Mouse (Mus musculus) MEL (cell line): ENCODE data around the gene Naa80. TPM values are rescaled to one million over a fixed set of nuclear protein-coding genes. Genes with fewer than 3 reads are reported as not detected.

Source experiments
- DNase-seq: peaks from one replicate; pipeline ENCODE4 v3.0.0; 2011; ENCODE audit warnings: low read depth, low spot score
- H3K27ac ChIP-seq: 2 replicates; pipeline ENCODE4 v1.5.1; 2012; ENCODE audit warnings: low read depth, mild to moderate bottlenecking, control low read depth, low read length, moderate library complexity; ENCODE audit not compliant: control insufficient read depth
- H3K27me3 ChIP-seq, 2 experiments: fragments of 150-350 bp in 1 of 2; sonication (generic) in 1 of 2; 2 replicates each; pipeline ENCODE4 v1.6.1; 2012; ENCODE audit warnings: low read length in 2 of 2, mild to moderate bottlenecking in 2 of 2, improper control_type of control experiment in 1 of 2, moderate library complexity in 1 of 2; ENCODE audit not compliant: insufficient read depth in 2 of 2, control insufficient read depth in 1 of 2
- H3K36me3 ChIP-seq, 2 experiments: 2 replicates each; pipeline ENCODE4 v1.6.1; 2012 to 2014; ENCODE audit warnings: low read length in 2 of 2, improper control_type of control experiment in 1 of 2, inconsistent platforms in 1 of 2, mild to moderate bottlenecking in 1 of 2; ENCODE audit not compliant: insufficient read depth in 2 of 2, control insufficient read depth in 1 of 2
- H3K4me1 ChIP-seq, 2 experiments: fragments of 150-350 bp in 1 of 2; sonication (generic) in 1 of 2; 2 replicates each; pipeline ENCODE4 v1.6.1; 2012; ENCODE audit warnings: low read length in 2 of 2, improper control_type of control experiment in 1 of 2, mild to moderate bottlenecking in 1 of 2; ENCODE audit not compliant: insufficient read depth in 2 of 2, control insufficient read depth in 1 of 2
- H3K4me3 ChIP-seq, 2 experiments: fragments of 150-350 bp in 1 of 2; sonication (generic) in 1 of 2; 2 replicates each; pipeline ENCODE4 v1.5.1; 2012; ENCODE audit warnings: low read depth in 2 of 2, low read length in 2 of 2, mild to moderate bottlenecking in 2 of 2, moderate library complexity in 2 of 2, control low read depth in 1 of 2, improper control_type of control experiment in 1 of 2; ENCODE audit not compliant: control insufficient read depth in 1 of 2, insufficient read depth in 1 of 2
- H3K79me2 ChIP-seq: 2 replicates; pipeline ENCODE4 v1.6.1; 2012; ENCODE audit warnings: mild to moderate bottlenecking, low read length, moderate library complexity; ENCODE audit not compliant: control insufficient read depth, poor library complexity, insufficient read depth
- H3K9ac ChIP-seq: 2 replicates; pipeline ENCODE4 v1.6.1; 2012; ENCODE audit warnings: low read depth, mild to moderate bottlenecking, control low read depth, low read length, moderate library complexity; ENCODE audit not compliant: control insufficient read depth, poor library complexity, severe bottlenecking
- H3K9me3 ChIP-seq: fragments of 150-350 bp; sonication (generic); replicated peaks from 2 replicates; pipeline ENCODE4 v1.6.1; 2012; ENCODE audit warnings: mild to moderate bottlenecking, low read length, improper control_type of control experiment, moderate library complexity; ENCODE audit not compliant: insufficient read depth
- ELF1 ChIP-seq: IDR thresholded peaks from 2 replicates; pipeline ENCODE4 v1.6.1; 2014; ENCODE audit warnings: low read depth, mild to moderate bottlenecking, inconsistent platforms, low read length, improper control_type of control experiment, moderate library complexity
- GABPA ChIP-seq: IDR thresholded peaks from 2 replicates; pipeline ENCODE4 v1.6.1; 2012; ENCODE audit warnings: low read depth, mild to moderate bottlenecking, inconsistent platforms, low read length, improper control_type of control experiment, moderate library complexity
- GATA1 ChIP-seq: IDR thresholded peaks from 2 replicates; pipeline ENCODE4 v1.6.1; 2011; ENCODE audit warnings: low read depth, low read length, improper control_type of control experiment
- JUND ChIP-seq: IDR thresholded peaks from 2 replicates; pipeline ENCODE4 v1.6.1; 2011; ENCODE audit warnings: low read depth, mild to moderate bottlenecking, improper control_type of control experiment, low read length
- MAFK ChIP-seq: IDR thresholded peaks from 2 replicates; pipeline ENCODE4 v1.6.1; 2011; ENCODE audit warnings: low read depth, mild to moderate bottlenecking, low read length, improper control_type of control experiment, borderline replicate concordance
- MAZ ChIP-seq: IDR thresholded peaks from 2 replicates; pipeline ENCODE4 v1.6.1; 2012; ENCODE audit warnings: low read depth, mild to moderate bottlenecking, inconsistent platforms, low read length, improper control_type of control experiment
- MEF2A ChIP-seq: IDR thresholded peaks from 2 replicates; pipeline ENCODE4 v1.6.1; 2014; ENCODE audit warnings: low read depth, mild to moderate bottlenecking, inconsistent platforms, low read length, improper control_type of control experiment; ENCODE audit not compliant: poor library complexity, insufficient replicate concordance, severe bottlenecking; ENCODE audit errors: extremely low read depth
- MXI1 ChIP-seq: IDR thresholded peaks from 2 replicates; pipeline ENCODE4 v1.6.1; 2011; ENCODE audit warnings: mild to moderate bottlenecking, low read depth, low read length, improper control_type of control experiment
- NELFE ChIP-seq: IDR thresholded peaks from 2 replicates; pipeline ENCODE4 v1.6.1; 2011; ENCODE audit warnings: low read depth, low read length, improper control_type of control experiment
- NRF1 ChIP-seq: IDR thresholded peaks from 2 replicates; pipeline ENCODE4 v1.6.1; 2014; ENCODE audit warnings: low read depth, mild to moderate bottlenecking, inconsistent platforms, low read length, improper control_type of control experiment, moderate library complexity; ENCODE audit not compliant: poor library complexity, insufficient read depth, severe bottlenecking
- POLR2AphosphoS2 ChIP-seq: IDR thresholded peaks from 2 replicates; pipeline ENCODE4 v1.6.1; 2011; ENCODE audit warnings: low read length, improper control_type of control experiment
- POLR2AphosphoS5 ChIP-seq: IDR thresholded peaks from 2 replicates; pipeline ENCODE4 v1.6.1; 2012; ENCODE audit warnings: low read depth, borderline replicate concordance, mild to moderate bottlenecking, inconsistent platforms, low read length, moderate library complexity, mixed read lengths
- SMC3 ChIP-seq: IDR thresholded peaks from 2 replicates; pipeline ENCODE4 v1.6.1; 2011; ENCODE audit warnings: low read depth, low read length, improper control_type of control experiment
- TAL1 ChIP-seq: IDR thresholded peaks from 2 replicates; pipeline ENCODE4 v1.6.1; 2012; ENCODE audit warnings: mild to moderate bottlenecking, inconsistent platforms, low read length, moderate library complexity, mixed read lengths
- USF1 ChIP-seq: IDR thresholded peaks from 2 replicates; pipeline ENCODE4 v1.6.1; 2014; ENCODE audit warnings: low read depth, mild to moderate bottlenecking, inconsistent platforms, low read length, improper control_type of control experiment, moderate library complexity
- ZC3H11A ChIP-seq: IDR thresholded peaks from 2 replicates; pipeline ENCODE4 v1.6.1; 2012; ENCODE audit warnings: low read depth, mild to moderate bottlenecking, inconsistent platforms, low read length, improper control_type of control experiment
- ZKSCAN1 ChIP-seq: IDR thresholded peaks from 2 replicates; pipeline ENCODE4 v1.6.1; 2012; ENCODE audit warnings: low read depth, mild to moderate bottlenecking, inconsistent platforms, low read length, improper control_type of control experiment, moderate library complexity
- ZMIZ1 ChIP-seq: IDR thresholded peaks from 2 replicates; pipeline ENCODE4 v1.6.1; 2012; ENCODE audit warnings: low read depth, mild to moderate bottlenecking, inconsistent platforms, low read length, improper control_type of control experiment, moderate library complexity
- ZNF384 ChIP-seq: IDR thresholded peaks from 2 replicates; pipeline ENCODE4 v1.6.1; 2012; ENCODE audit warnings: low read depth, mild to moderate bottlenecking, inconsistent platforms, low read length, improper control_type of control experiment
- polyA plus RNA-seq, 2 experiments: library from polyadenylated mRNA; stranded (reverse) in 1 of 2; unstranded in 1 of 2; fragments of >175 nt in 1 of 2; fragments of >200 nt in 1 of 2; gene quantifications; 2 replicates each; pipeline versions ENCODE4 v1.2.1 to v1.2.4; 2012; ENCODE audit warnings: low replicate concordance in 2 of 2, low read depth in 1 of 2; ENCODE audit not compliant: insufficient read length in 2 of 2, insufficient read depth in 1 of 2, missing spikeins in 1 of 2
- total RNA-seq: library from RNA; depleted of rRNA; stranded (reverse); fragments of 300-350 nt; gene quantifications from 2 replicates; pipeline ENCODE4 v1.2.3, GENCODE M21; 2012

The Naa80 gene
- total and polyA plus RNA-seq, 3 experiments, result 14.3 to 74.0 TPM; not detected in 1

- Histone ChIP-seq H3K9me3 (no peaks in the 10 kb centered on the region), H3K36me3 (peaks cover 0 to 23% of the 10 kb centered on the region in 2 experiments; a peak in 3 of 4 replicates), H3K4me3 (no peak overlapping the region), H3K27ac (no peak overlapping the region), H3K27me3 (no peaks in the 10 kb centered on the region), H3K9ac (no peak overlapping the region), H3K4me1 (peaks cover 6 to 40% of the 10 kb centered on the region in 2 experiments; a peak in 3 of 4 replicates), H3K79me2 (peaks cover 23% of the 10 kb centered on the region)
- TF ChIP-seq GATA1 (no peak), MXI1 (no peak), MAZ (no peak)
- no peak for DNase-seq
Observed at GRCm38 (mm10) chr9:107566855-107567254, 11.8 kb upstream of the Naa80 start.

- Histone ChIP-seq H3K9me3 (no peaks in the 10 kb centered on the region), H3K36me3 (peaks cover 0 to 30% of the 10 kb centered on the region in 2 experiments; a peak in 2 of 4 replicates), H3K27me3 (no peaks in the 10 kb centered on the region), H3K4me1 (peaks cover 9 to 49% of the 10 kb centered on the region in 2 experiments), H3K9ac (peak within 1 kb of the TSS; percentile 77), H3K79me2 (peaks cover 23% of the 10 kb centered on the region), H3K4me3 (peak within 1 kb of the TSS; percentile 54 to 76), H3K27ac (peak within 1 kb of the TSS; percentile 82)
- no peak for DNase-seq
- TF ChIP-seq MEF2A (no peak), ZMIZ1 (no peak), JUND (no peak), TAL1 (no peak), GABPA (no peak), SMC3 (no peak), ZNF384 (no peak), POLR2AphosphoS2 (no peak), ZC3H11A (no peak), ZKSCAN1 (no peak), USF1 (no peak), NELFE (no peak), POLR2AphosphoS5 (no peak), NRF1 (no peak), ELF1 (no peak), MAFK (no peak)
Observed at GRCm38 (mm10) chr9:107567702-107568319, 10.9 kb upstream of the Naa80 start, which contains the start of gene Hyal2. Gene Hyal2, plus strand, starts transcription at chr9:107567945.
